Mouse (Mus musculus) thymus, adult 2 months (tissue): ENCODE data around the gene Tle6. TPM values are rescaled to one million over a fixed set of nuclear protein-coding genes. Genes with fewer than 3 reads are reported as not detected.

ENCODE experiments used
- DNase-seq: peaks from one replicate; pipeline ENCODE4 v3.0.0; 2021
- H3K27ac ChIP-seq: fragments of 200-500 bp; 2 replicates; pipeline ENCODE4 v1.5.1; 2012; ENCODE audit warnings: low read length, control low read depth; ENCODE audit not compliant: control insufficient read depth, insufficient read depth
- H3K27me3 ChIP-seq: fragments of 200-500 bp; 2 replicates; pipeline ENCODE4 v1.6.1; 2012; ENCODE audit warnings: mild to moderate bottlenecking, low read length, moderate library complexity, mixed read lengths; ENCODE audit not compliant: control insufficient read depth, insufficient read depth
- H3K36me3 ChIP-seq: fragments of 200-500 bp; 2 replicates; pipeline ENCODE4 v1.6.1; 2012; ENCODE audit warnings: mild to moderate bottlenecking, low read length, moderate library complexity; ENCODE audit not compliant: control insufficient read depth, insufficient read depth
- H3K4me1 ChIP-seq: fragments of 200-500 bp; replicated peaks from 2 replicates; pipeline ENCODE4 v1.6.1; 2012; ENCODE audit warnings: low read length; ENCODE audit not compliant: control insufficient read depth, insufficient read depth
- H3K4me3 ChIP-seq: fragments of 200-500 bp; 2 replicates; pipeline ENCODE4 v1.5.1; 2012; ENCODE audit warnings: mild to moderate bottlenecking, low read length, control low read depth, moderate library complexity; ENCODE audit not compliant: control insufficient read depth, insufficient read depth
- CTCF ChIP-seq: fragments of 200-500 bp; IDR thresholded peaks from 2 replicates; pipeline ENCODE4 v1.5.1; 2012; ENCODE audit warnings: mild to moderate bottlenecking, control low read depth, low read length, moderate library complexity, borderline replicate concordance; ENCODE audit not compliant: control insufficient read depth, poor library complexity, insufficient read depth; ENCODE audit errors: extremely low read depth
- POLR2A ChIP-seq: fragments of 200-500 bp; IDR thresholded peaks from 2 replicates; pipeline ENCODE4 v1.6.1; 2012; ENCODE audit warnings: mild to moderate bottlenecking, low read length, control low read depth, moderate library complexity; ENCODE audit not compliant: control insufficient read depth, poor library complexity, insufficient read depth; ENCODE audit errors: extremely low read depth
- WGBS: fragments of 180-500 bp; shearing (Covaris S2); methylation state at CpG from one replicate; pipeline ENCODE4 v1.1.7; 2018; 5-methylcytosine and 5-hydroxymethylcytosine counted together
- polyA plus RNA-seq: library from polyadenylated mRNA; depleted of rRNA; stranded (reverse); fragments of >200 nt; gene quantifications from 2 replicates; pipeline ENCODE4 v1.2.3, GENCODE M21; 2012; rRNA removed

Tle6 gene
- polyA plus RNA-seq, 1 experiment = 28.8 TPM

- Histone ChIP-seq H3K27me3 (no peaks in the 10 kb centered on the region), H3K4me3 (peak overlapping the region; percentile 84), H3K4me1 (peaks cover 28% of the 10 kb centered on the region), H3K27ac (no peak overlapping the region), H3K36me3 (no peaks in the 10 kb centered on the region)
- TF ChIP-seq POLR2A = peak; percentile 93
- no peak for TF ChIP-seq CTCF
- DNase-seq = no peak
- under 1% methylated on average over 93 of the region's 93 CpGs for WGBS
These were observed 56.3 kb downstream of the Tle6 start for GRCm38 (mm10) chr10:81544296-81545160.

GRCm38 (mm10) chr10:81543633-81544032 lies 57.2 kb downstream of the Tle6 start:
- peak; percentile 18 for DNase-seq
- Histone ChIP-seq H3K27ac (no peak overlapping the region), H3K4me1 (peaks cover 33% of the 10 kb centered on the region), H3K27me3 (no peaks in the 10 kb centered on the region), H3K4me3 (peak overlapping the region; percentile 84; the same call in 1 of the 2 replicates), H3K36me3 (no peaks in the 10 kb centered on the region)
- TF ChIP-seq CTCF (no peak), POLR2A (no peak)
- 82% methylated on average over 1 of the region's 1 CpGs for WGBS

GRCm38 (mm10) chr10:81542727-81543460 lies 58.0 kb downstream of the Tle6 start:
- H3K4me3 ChIP-seq = no peak overlapping the region
- no peak for TF ChIP-seq CTCF
- no peaks in the 10 kb centered on the region for H3K27me3 ChIP-seq
- 90% methylated on average over 7 of the region's 7 CpGs for WGBS
- peaks cover 39% of the 10 kb centered on the region for H3K4me1 ChIP-seq
- no peak for DNase-seq
- no peaks in the 10 kb centered on the region for H3K36me3 ChIP-seq
- H3K27ac ChIP-seq = no peak overlapping the region

GRCm38 (mm10) chr10:81541803-81542202 lies 59.1 kb downstream of the Tle6 start:
- TF ChIP-seq CTCF = no peak
- TF ChIP-seq POLR2A = no peak
- H3K36me3 ChIP-seq = no peaks in the 10 kb centered on the region
- H3K27me3 ChIP-seq = no peaks in the 10 kb centered on the region
- 86% methylated on average over 10 of the region's 10 CpGs for WGBS
- DNase-seq = no peak
- H3K27ac ChIP-seq = no peak overlapping the region
- H3K4me1 ChIP-seq = peaks cover 44% of the 10 kb centered on the region
- no peak overlapping the region for H3K4me3 ChIP-seq

GRCm38 (mm10) chr10:81541363-81541762 lies 59.5 kb downstream of the Tle6 start:
- Histone ChIP-seq H3K4me3 (no peak overlapping the region), H3K36me3 (no peaks in the 10 kb centered on the region), H3K27ac (no peak overlapping the region), H3K27me3 (no peaks in the 10 kb centered on the region), H3K4me1 (peaks cover 44% of the 10 kb centered on the region)
- WGBS = 75% methylated on average over 5 of the region's 5 CpGs
- TF ChIP-seq POLR2A (no peak), CTCF (no peak)
- DNase-seq = no peak

Other genes starting within 250 kb of the Tle6 start
- 65.3 and 85.5 TPM in 2 replicates for gene Mfsd12, start 243.6 kb downstream of the Tle6 start, polyA plus RNA-seq
- gene 4930404N11Rik, start 235.3 kb downstream of the Tle6 start, polyA plus RNA-seq = 12.7 TPM in 2 replicates
- 181 and 201 TPM in 2 replicates for gene Fzr1, start 222.6 kb downstream of the Tle6 start, polyA plus RNA-seq
- 119 and 123 TPM in 2 replicates for gene Dohh, start 216.6 kb downstream of the Tle6 start, polyA plus RNA-seq
- 4.1 and 5.3 TPM in 2 replicates for gene Gm48551, start 216.6 kb downstream of the Tle6 start, polyA plus RNA-seq
- gene Gm48552, start 212.1 kb downstream of the Tle6 start, polyA plus RNA-seq = 7.5 and 8.4 TPM in 2 replicates
- gene Smim24, start 208.0 kb downstream of the Tle6 start, polyA plus RNA-seq = 49.7 and 51.1 TPM in 2 replicates
- gene Nfic, start 145.4 kb downstream of the Tle6 start, polyA plus RNA-seq = 26.3 and 26.7 TPM in 2 replicates
- 4.3 and 5.1 TPM in 2 replicates for gene Celf5, start 118.4 kb downstream of the Tle6 start, polyA plus RNA-seq
- gene Ncln, start 104.7 kb downstream of the Tle6 start, polyA plus RNA-seq = 332 and 337 TPM in 2 replicates
- gene S1pr4, start 100.9 kb downstream of the Tle6 start, polyA plus RNA-seq = 84.3 and 87.2 TPM in 2 replicates
- gene Gna15, start 76.8 kb downstream of the Tle6 start, polyA plus RNA-seq = 9.5 and 10.6 TPM in 2 replicates
- gene Gna11, start 55.9 kb downstream of the Tle6 start, polyA plus RNA-seq = 73.1 and 81.0 TPM in 2 replicates
- gene Aes, start 41.6 kb downstream of the Tle6 start, polyA plus RNA-seq = 3,110 and 3,125 TPM in 2 replicates
- 100 and 115 TPM in 2 replicates for gene Tle2, start 26.5 kb downstream of the Tle6 start, polyA plus RNA-seq
- 2.8 and 3.3 TPM in 2 replicates for gene BC025920, start 5.2 kb upstream of the Tle6 start, polyA plus RNA-seq
- gene Sirt6, start 26.7 kb upstream of the Tle6 start, polyA plus RNA-seq = 81.9 and 84.7 TPM in 2 replicates
- 16.3 and 19.1 TPM in 2 replicates for gene Ankrd24, start 27.5 kb upstream of the Tle6 start, polyA plus RNA-seq
- gene Gm10778, start 48.0 kb upstream of the Tle6 start, polyA plus RNA-seq = 0.75 and 0.94 TPM in 2 replicates
- 1.4 and 1.8 TPM in 2 replicates for gene Zfp433, start 103.8 kb upstream of the Tle6 start, polyA plus RNA-seq
- 0.22 and 0.24 TPM in 2 replicates for gene Gm3055, start 170.1 kb upstream of the Tle6 start, polyA plus RNA-seq
- not detected in 2 replicates for gene Gm4767, start 211.1 kb upstream of the Tle6 start, polyA plus RNA-seq